Mouse (Mus musculus): ENCODE measurements at regions not wholly inside any gene's neighbourhood (a gene's known extent, or its start where the extent isn't known, plus 50 kb on each side); places are given as distances from the start of the nearest gene placed in this dataset.

- no peak for DNase-seq
Observed at GRCm38 (mm10) chr15:62468076-62468475, 1376.9 kb downstream of the Gsdmc2 start.

- DNase-seq, result no peak
Observed at GRCm38 (mm10) chr15:62466856-62467255, 1378.1 kb downstream of the Gsdmc2 start.

- DNase-seq, result no peak
Observed at GRCm38 (mm10) chr15:62465026-62465839, 1379.7 kb downstream of the Gsdmc2 start.

GRCm38 (mm10) chr15:62462698-62463097 lies 1382.3 kb downstream of the Gsdmc2 start:
- no peak for DNase-seq

GRCm38 (mm10) chr15:62461398-62462051 lies 1383.5 kb downstream of the Gsdmc2 start:
- no peak for DNase-seq

- DNase-seq, result no peak
Observed at GRCm38 (mm10) chr15:62460724-62461123, 1384.3 kb downstream of the Gsdmc2 start.

GRCm38 (mm10) chr15:62460026-62460607 lies 1384.9 kb downstream of the Gsdmc2 start:
- no peak for DNase-seq

- no peak for DNase-seq
Observed at GRCm38 (mm10) chr15:62457990-62458389, 1387.0 kb downstream of the Gsdmc2 start.

- DNase-seq, result no peak
Observed at GRCm38 (mm10) chr15:62457051-62457664, 1387.8 kb downstream of the Gsdmc2 start.

GRCm38 (mm10) chr15:62456020-62456419 lies 1389.0 kb downstream of the Gsdmc2 start:
- peak; percentile 23 for DNase-seq

- peak; percentile 37 for DNase-seq
Observed at GRCm38 (mm10) chr15:62448116-62448515, 1396.9 kb downstream of the Gsdmc2 start.

- peak; percentile 60 for DNase-seq
Observed at GRCm38 (mm10) chr15:62439211-62439610, 1405.8 kb downstream of the Gsdmc2 start.

GRCm38 (mm10) chr15:62436631-62437030 lies 1408.3 kb downstream of the Gsdmc2 start:
- DNase-seq, result no peak

GRCm38 (mm10) chr15:62435141-62435680 lies 1409.8 kb downstream of the Gsdmc2 start:
- DNase-seq, result peak; percentile 29

- DNase-seq, result no peak
Observed at GRCm38 (mm10) chr15:62432742-62433245, 1412.2 kb downstream of the Gsdmc2 start.

GRCm38 (mm10) chr15:62431150-62431678 lies 1413.8 kb downstream of the Gsdmc2 start:
- no peak for DNase-seq

- DNase-seq, result no peak
Observed at GRCm38 (mm10) chr15:62422995-62423394, 1422.0 kb downstream of the Gsdmc2 start.

- no peak for DNase-seq
Observed at GRCm38 (mm10) chr15:62421073-62421851, 1423.7 kb downstream of the Gsdmc2 start.

GRCm38 (mm10) chr15:62416691-62417090 lies 1428.3 kb downstream of the Gsdmc2 start:
- DNase-seq, result no peak

- DNase-seq, result no peak
Observed at GRCm38 (mm10) chr15:62413694-62414093, 1431.3 kb downstream of the Gsdmc2 start.

- DNase-seq, result no peak
Observed at GRCm38 (mm10) chr15:62402142-62402541, 1442.8 kb downstream of the Gsdmc2 start.

All from adrenal gland, postnatal 10 days (tissue).